Mouse (Mus musculus) subcutaneous adipose tissue, adult 2 months (tissue): ENCODE measurements around the gene Shisa2. TPM values are rescaled to one million over a fixed set of nuclear protein-coding genes. Genes with fewer than 3 reads are reported as not detected.

Experiments used
- polyA plus RNA-seq: library from polyadenylated mRNA; depleted of rRNA; stranded (reverse); fragments of >200 nt; gene quantifications from 2 replicates; pipeline ENCODE4 v1.2.3, GENCODE M21; 2012; ENCODE audit warnings: low replicate concordance; rRNA removed

Gene Shisa2
- 0.82 and 6.2 TPM in 2 replicates for polyA plus RNA-seq

GRCm38 (mm10) chr14:59625158-59625805 is at the start of gene Shisa2:
TSS of gene Shisa2 (plus strand) at chr14:59625308.

GRCm38 (mm10) chr14:59597398-59598259 is 27.5 kb upstream of the Shisa2 start, which contains the start of gene Cdadc1:
TSS of gene Cdadc1 (minus strand) at chr14:59597959.

Other genes starting within 250 kb of the Shisa2 start
- gene Phf11c, start 229.9 kb upstream of the Shisa2 start, polyA plus RNA-seq = 0.59 and 0.72 TPM in 2 replicates
- 3.5 and 6.6 TPM in 2 replicates for gene Setdb2, start 184.4 kb upstream of the Shisa2 start, polyA plus RNA-seq
- gene Cab39l, start 184.3 kb upstream of the Shisa2 start, polyA plus RNA-seq = 12.6 and 22.0 TPM in 2 replicates
- gene Cdadc1, start 27.3 kb upstream of the Shisa2 start, polyA plus RNA-seq = 8.3 and 9.1 TPM in 2 replicates